Mouse (Mus musculus) neural tube, embryonic 11.5 days (tissue): ENCODE measurements around the gene Zfp729b. TPM values are rescaled to one million over a fixed set of nuclear protein-coding genes. Genes with fewer than 3 reads are reported as not detected.

Experiments
- ATAC-seq: fragments of 200-750 bp; cut with Nextera tagmentation; 2 replicates; pipeline ENCODE4 v1.8.0; 2017; ENCODE audit warnings: moderate number of reproducible peaks, mild to moderate bottlenecking, moderate TSS enrichment, moderate library complexity; ENCODE audit not compliant: insufficient read depth, low FRiP score, low TSS enrichment
- DNase-seq: peaks from one replicate; pipeline ENCODE4 v3.0.0-alpha.2; 2015; ENCODE audit warnings: low spot score
- H3K27ac ChIP-seq: fragments of 300-500 bp; sonication (generic); 2 replicates; pipeline ENCODE4 v1.5.1; 2014; ENCODE audit warnings: low read depth, mild to moderate bottlenecking, low read length
- H3K27me3 ChIP-seq: fragments of 300-500 bp; sonication (generic); 2 replicates; pipeline ENCODE4 v1.6.1; 2014; ENCODE audit warnings: mild to moderate bottlenecking, low read length, mixed read lengths; ENCODE audit not compliant: control insufficient read depth, insufficient read depth
- H3K36me3 ChIP-seq: fragments of 300-500 bp; sonication (generic); 2 replicates; pipeline ENCODE4 v1.6.1; 2014; ENCODE audit warnings: mild to moderate bottlenecking, low read length, moderate library complexity, mixed read lengths; ENCODE audit not compliant: control insufficient read depth, insufficient read depth
- H3K4me1 ChIP-seq: fragments of 300-500 bp; sonication (generic); 2 replicates; pipeline ENCODE4 v1.6.1; 2014; ENCODE audit warnings: low read length, mixed read lengths; ENCODE audit not compliant: control insufficient read depth, insufficient read depth
- H3K4me2 ChIP-seq: fragments of 300-500 bp; sonication (generic); 2 replicates; pipeline ENCODE4 v1.6.1; 2014; ENCODE audit warnings: low read depth, mild to moderate bottlenecking, moderate library complexity
- H3K4me3 ChIP-seq: fragments of 300-500 bp; sonication (generic); 2 replicates; pipeline ENCODE4 v1.5.1; 2014; ENCODE audit warnings: low read depth, low read length
- H3K9ac ChIP-seq: fragments of 300-500 bp; sonication (generic); 2 replicates; pipeline ENCODE4 v1.6.1; 2014; ENCODE audit warnings: mild to moderate bottlenecking, low read length
- H3K9me3 ChIP-seq: fragments of 300-500 bp; sonication (generic); 2 replicates; pipeline ENCODE4 v1.6.1; 2016; ENCODE audit warnings: low read length; ENCODE audit not compliant: control insufficient read depth
- WGBS: fragments of 180-500 bp; shearing (Covaris S2); extraction: QIAGEN DNeasy Blood & Tissue Kit; methylation state at CpG from one replicate; pipeline ENCODE4 v1.1.7; 2014; 5-methylcytosine and 5-hydroxymethylcytosine counted together
- polyA plus RNA-seq: library from polyadenylated mRNA; unstranded; fragments of >200 nt; fragmentation: Nextera tagmentation; extraction: Ambion mirVana; gene quantifications from 2 replicates; pipeline ENCODE4 v1.2.1, GENCODE M21; 2014

Gene Zfp729b
- 4.4 and 5.3 TPM in 2 replicates for polyA plus RNA-seq

- peak; percentile 97 for ATAC-seq
- 4% methylated on average over 20 of the region's 20 CpGs for WGBS
- peak within 1 kb of the TSS; percentile 72 for H3K9ac ChIP-seq
- H3K4me3 ChIP-seq: peak within 1 kb of the TSS; percentile 65
- no peaks in the 10 kb centered on the region for H3K9me3 ChIP-seq
- H3K4me2 ChIP-seq: peak within 1 kb of the TSS; percentile 46
- no peaks in the 10 kb centered on the region for H3K4me1 ChIP-seq
- H3K27me3 ChIP-seq: no peaks in the 10 kb centered on the region
- H3K27ac ChIP-seq: no peak within 1 kb of the TSS
- DNase-seq: peak; percentile 87
- no peaks in the 10 kb centered on the region for H3K36me3 ChIP-seq
These were observed at the start of gene Zfp729b for GRCm38 (mm10) chr13:67609066-67609876. Zfp729b (minus strand) TSS chr13:67609707.

- Histone ChIP-seq H3K27me3 (no peaks in the 10 kb centered on the region), H3K4me3 (no peak overlapping the region), H3K4me1 (no peaks in the 10 kb centered on the region), H3K27ac (no peak overlapping the region), H3K9me3 (no peaks in the 10 kb centered on the region), H3K4me2 (no peak overlapping the region), H3K9ac (no peak overlapping the region), H3K36me3 (no peaks in the 10 kb centered on the region)
- ATAC-seq (no peak), DNase-seq (no peak)
- 46% methylated on average over 3 of the region's 3 CpGs for WGBS
These were observed 43.0 kb upstream of the Zfp729b start for GRCm38 (mm10) chr13:67652496-67652895.

- Histone ChIP-seq H3K27me3 (no peaks in the 10 kb centered on the region), H3K27ac (no peak within 1 kb of the TSS), H3K36me3 (no peaks in the 10 kb centered on the region), H3K4me2 (peak within 1 kb of the TSS; percentile 41), H3K9me3 (no peaks in the 10 kb centered on the region), H3K9ac (peak within 1 kb of the TSS; percentile 69), H3K4me3 (peak within 1 kb of the TSS; percentile 83), H3K4me1 (no peaks in the 10 kb centered on the region)
- DNase-seq: peak; percentile 81
- under 1% methylated on average over 19 of the region's 19 CpGs for WGBS
- ATAC-seq: peak; percentile 97
These were observed 27.9 kb upstream of the Zfp729b start, which contains the start of the genes Gm49345 and Zfp729a for GRCm38 (mm10) chr13:67637294-67638007. Gm49345 (minus strand) TSS chr13:67637769. Zfp729a (minus strand) TSS chr13:67637791.

- ATAC-seq: no peak
- WGBS: 92% methylated on average over 4 of the region's 4 CpGs
- H3K27me3 ChIP-seq: no peaks in the 10 kb centered on the region
- no peaks in the 10 kb centered on the region for H3K4me1 ChIP-seq
- no peaks in the 10 kb centered on the region for H3K9me3 ChIP-seq
- H3K27ac ChIP-seq: no peak overlapping the region
- H3K9ac ChIP-seq: no peak overlapping the region
- no peak overlapping the region for H3K4me2 ChIP-seq
- DNase-seq: no peak
- H3K4me3 ChIP-seq: no peak overlapping the region
- no peaks in the 10 kb centered on the region for H3K36me3 ChIP-seq
These were observed 601 bp upstream of the Zfp729b start for GRCm38 (mm10) chr13:67610108-67610507.

- Histone ChIP-seq H3K4me3 (no peak overlapping the region), H3K4me1 (no peaks in the 10 kb centered on the region), H3K9ac (no peak overlapping the region), H3K4me2 (no peak overlapping the region), H3K27me3 (no peaks in the 10 kb centered on the region), H3K9me3 (no peaks in the 10 kb centered on the region), H3K27ac (no peak overlapping the region), H3K36me3 (no peaks in the 10 kb centered on the region)
- ATAC-seq (no peak), DNase-seq (no peak)
- WGBS: 75% methylated on average over 5 of the region's 5 CpGs
These were observed 36.8 kb downstream of the Zfp729b start for GRCm38 (mm10) chr13:67572591-67573189.

- DNase-seq (no peak), ATAC-seq (no peak)
- no peaks in the 10 kb centered on the region for H3K9me3 ChIP-seq
- peak within 1 kb of the TSS; percentile 55 for H3K4me2 ChIP-seq
- H3K9ac ChIP-seq: peak within 1 kb of the TSS; percentile 82
- H3K27ac ChIP-seq: no peak within 1 kb of the TSS; the same call in 1 of the 2 replicates
- peaks cover 7% of the 10 kb centered on the region for H3K4me1 ChIP-seq
- H3K36me3 ChIP-seq: no peaks in the 10 kb centered on the region
- 81% methylated on average over 4 of the region's 4 CpGs for WGBS
- no peaks in the 10 kb centered on the region for H3K27me3 ChIP-seq
- peak within 1 kb of the TSS; percentile 77 for H3K4me3 ChIP-seq
These were observed 55.8 kb downstream of the Zfp729b start, which contains the start of gene Zfp748 for GRCm38 (mm10) chr13:67553730-67554129. Zfp748 (minus strand) TSS chr13:67553830.

- Histone ChIP-seq H3K9me3 (no peaks in the 10 kb centered on the region), H3K36me3 (no peaks in the 10 kb centered on the region), H3K9ac (peak overlapping the region; percentile 82), H3K27ac (no peak overlapping the region; the same call in 1 of the 2 replicates), H3K27me3 (no peaks in the 10 kb centered on the region), H3K4me3 (peak overlapping the region; percentile 77), H3K4me2 (peak overlapping the region; percentile 55), H3K4me1 (peaks cover 7% of the 10 kb centered on the region)
- DNase-seq (peak; percentile 84), ATAC-seq (peak; percentile 98)
- WGBS: under 1% methylated on average over 44 of the region's 44 CpGs
These were observed 56.8 kb downstream of the Zfp729b start for GRCm38 (mm10) chr13:67552505-67553346.

GRCm38 (mm10) chr13:67545941-67546340 is 63.6 kb downstream of the Zfp729b start:
- Histone ChIP-seq H3K36me3 (peaks cover 15% of the 10 kb centered on the region), H3K4me3 (no peak overlapping the region), H3K27ac (no peak overlapping the region), H3K27me3 (no peaks in the 10 kb centered on the region), H3K4me2 (no peak overlapping the region), H3K4me1 (no peaks in the 10 kb centered on the region), H3K9ac (no peak overlapping the region), H3K9me3 (no peaks in the 10 kb centered on the region)
- ATAC-seq: no peak
- WGBS: 85% methylated on average over 1 of the region's 1 CpGs
- DNase-seq: no peak
